Mouse (Mus musculus) left cerebral cortex, adult 18-20 months (tissue): ENCODE results near the gene Fgf6. TPM values are rescaled to one million over a fixed set of nuclear protein-coding genes. Genes with fewer than 3 reads are reported as not detected.

ENCODE experiments used
- DNase-seq, 2 experiments: peaks; one replicate each; pipeline ENCODE4 v3.0.0; 2021 to 2022; ENCODE audit warnings: low spot score in 2 of 2, mixed read lengths in 1 of 2
- long read RNA-seq, 2 experiments: library from polyadenylated mRNA; stranded (forward); transcript quantifications; one replicate each; pipeline ENCODE4 v2.0.0; 2021
- total RNA-seq, 2 experiments: library from RNA; stranded (reverse); gene quantifications; 2 replicates each; pipeline ENCODE4 v1.2.3; 2021

The Fgf6 gene
- not detected for total RNA-seq
- long read RNA-seq, experiment 1: 0 reads
- long read RNA-seq, experiment 2: 0 reads

GRCm38 (mm10) chr6:127014906-127015770 is at the start of gene Fgf6:
Gene Fgf6 (plus strand): TSS chr6:127015586.
- no peak for DNase-seq

DNA sequence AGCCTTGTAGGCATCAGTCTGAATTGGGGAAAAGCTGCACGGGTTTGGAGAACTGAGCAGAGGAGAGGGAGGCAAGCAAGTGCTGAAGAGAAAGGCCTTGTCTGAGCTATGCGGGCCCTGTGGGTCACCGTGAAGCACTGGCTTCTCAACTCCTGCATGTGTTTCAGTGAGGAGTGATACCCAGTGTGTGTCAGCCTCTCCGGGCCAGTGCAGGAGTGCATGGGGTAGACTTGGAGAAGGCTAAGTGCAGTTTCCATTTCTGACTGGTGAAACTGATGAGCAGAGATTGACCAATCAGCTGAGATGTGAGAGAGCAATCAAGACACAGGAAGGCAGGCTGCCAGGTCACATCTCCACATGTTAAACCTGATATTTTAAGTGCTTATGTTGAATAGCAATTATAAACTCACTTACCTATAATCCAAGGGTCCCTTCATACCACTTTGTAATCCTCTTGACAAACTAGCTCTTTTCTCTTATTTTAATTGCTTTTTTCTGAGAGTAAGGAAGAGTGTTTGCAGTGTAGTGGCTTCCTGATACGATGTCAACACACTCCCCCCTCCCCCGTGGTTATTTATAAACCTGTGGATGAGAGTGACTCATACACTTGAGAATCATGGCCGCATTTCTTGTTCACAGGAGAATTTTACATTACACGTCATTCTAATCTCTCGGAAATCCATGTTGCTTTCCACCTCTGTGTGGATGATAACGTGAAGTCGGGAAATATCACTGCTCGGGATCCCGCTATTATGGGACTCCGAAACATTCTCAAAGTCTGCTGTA is 49.0 kb upstream of the Fgf6 start:
- peak; percentile 13 to 16 for DNase-seq

GRCm38 (mm10) chr6:126981539-126982234 is 33.7 kb upstream of the Fgf6 start:
- no peak for DNase-seq

DNA sequence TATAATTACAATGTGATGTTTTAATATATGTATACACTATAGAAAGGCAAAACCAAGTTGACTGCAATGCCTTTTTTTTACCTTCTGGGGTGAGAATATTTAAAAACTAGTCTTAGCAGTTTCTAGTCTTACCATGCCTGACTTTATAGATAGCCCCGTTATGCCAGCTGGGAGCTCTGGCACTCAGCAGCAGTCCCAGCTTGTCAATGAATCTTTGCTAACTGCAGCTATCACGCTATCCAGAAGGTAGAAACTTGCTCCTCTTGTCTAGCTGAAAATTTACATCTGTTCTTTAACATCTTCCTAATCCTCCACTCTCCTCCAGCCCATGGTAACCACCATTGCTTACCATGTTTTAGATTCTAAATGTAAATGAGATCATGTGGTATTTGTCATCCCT is 21.7 kb upstream of the Fgf6 start:
- no peak for DNase-seq

DNA sequence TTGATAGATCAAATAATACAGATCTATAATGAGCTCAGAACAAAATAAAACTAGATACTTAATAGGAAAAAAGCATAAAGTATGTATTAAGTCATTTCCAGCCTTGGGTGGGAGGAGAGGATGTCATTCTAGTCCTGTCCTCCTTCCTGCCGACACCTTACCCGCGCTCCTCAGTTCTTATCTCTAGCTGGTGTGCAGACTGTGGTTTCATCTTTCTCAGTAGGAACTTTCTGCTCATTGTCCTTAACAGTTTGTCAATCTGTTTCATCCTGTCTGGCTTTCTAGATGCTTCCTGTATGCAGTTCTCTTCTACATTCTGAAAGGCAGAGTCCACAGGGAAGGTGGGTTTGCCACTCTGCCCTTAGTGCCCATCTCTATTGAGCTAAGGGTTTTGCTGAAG is 19.9 kb upstream of the Fgf6 start:
- DNase-seq: no peak

DNA sequence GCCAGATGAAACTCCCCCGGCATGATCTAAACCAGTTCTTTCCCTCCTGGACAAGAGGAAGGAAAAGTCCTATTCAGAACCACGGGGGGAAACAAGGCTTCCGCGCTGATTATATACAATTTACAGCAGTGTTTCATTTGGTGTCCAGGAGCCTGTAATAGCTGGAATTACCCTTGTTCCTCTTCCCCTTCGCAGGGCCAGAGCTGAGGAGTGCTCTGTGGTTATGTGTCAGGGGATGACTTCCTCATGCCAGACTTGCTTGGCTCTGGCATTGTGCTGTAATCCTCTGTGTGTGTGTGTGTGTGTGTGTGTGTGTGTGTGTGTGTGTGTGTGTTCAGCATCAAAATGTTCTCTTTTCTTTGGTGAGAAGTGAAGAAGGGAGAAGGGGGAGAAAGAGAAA is 19.0 kb upstream of the Fgf6 start:
- no peak for DNase-seq

- no peak for DNase-seq
Observed at GRCm38 (mm10) chr6:127005646-127006045, 9.7 kb upstream of the Fgf6 start.

- no peak for DNase-seq
Observed at GRCm38 (mm10) chr6:127006551-127006950, 8.8 kb upstream of the Fgf6 start.

GRCm38 (mm10) chr6:127010021-127010420 is 5.4 kb upstream of the Fgf6 start:
- no peak for DNase-seq

DNA sequence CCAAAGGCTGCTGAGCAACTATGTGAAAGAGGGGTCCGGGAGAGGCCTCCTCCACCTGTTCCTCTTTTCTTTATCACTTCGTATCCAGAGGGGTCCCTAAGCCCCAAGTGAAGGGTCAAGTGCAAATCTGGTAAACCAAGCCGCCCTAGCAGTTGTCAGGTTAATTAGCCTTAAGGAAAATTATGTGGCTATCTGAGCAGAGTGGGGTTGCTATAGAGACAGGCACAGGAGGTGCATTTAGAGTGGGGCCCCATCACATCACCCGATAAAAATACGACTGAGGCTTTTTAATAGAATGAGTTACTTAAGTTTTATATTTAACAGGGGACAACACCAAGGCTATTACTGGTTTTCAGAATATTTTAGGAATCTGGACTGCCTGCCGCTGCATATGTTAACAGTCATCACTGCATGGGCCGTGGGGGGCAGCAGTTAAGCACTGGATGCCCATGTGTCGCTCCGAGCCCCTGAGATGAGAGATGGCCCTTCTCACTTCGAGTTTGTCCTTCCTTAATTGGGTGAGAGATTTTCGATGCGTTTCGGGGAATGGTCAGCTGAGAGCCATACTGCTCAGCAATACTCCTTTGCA is 3.3 kb upstream of the Fgf6 start:
- DNase-seq: no peak

DNA sequence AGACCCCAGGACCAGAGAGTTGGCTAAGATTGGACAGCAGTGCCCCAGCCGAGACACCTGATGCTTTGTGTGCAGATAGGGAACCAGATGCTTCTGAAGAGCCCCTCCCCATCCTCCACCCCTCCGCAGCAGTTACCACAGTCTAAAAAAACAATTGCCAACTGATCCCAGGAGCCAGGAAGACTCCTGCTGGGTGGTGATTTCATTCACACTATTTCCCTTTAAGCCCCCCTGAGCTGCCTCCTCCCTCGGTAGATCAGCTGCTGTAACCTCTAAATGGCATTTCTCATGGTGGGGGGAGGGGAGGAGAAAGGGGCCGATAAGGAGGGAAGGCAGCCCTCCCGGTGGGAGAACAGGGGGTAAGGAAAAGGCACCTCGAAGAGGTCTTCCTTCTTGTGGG is 3.9 kb downstream of the Fgf6 start:
- DNase-seq: no peak

DNA sequence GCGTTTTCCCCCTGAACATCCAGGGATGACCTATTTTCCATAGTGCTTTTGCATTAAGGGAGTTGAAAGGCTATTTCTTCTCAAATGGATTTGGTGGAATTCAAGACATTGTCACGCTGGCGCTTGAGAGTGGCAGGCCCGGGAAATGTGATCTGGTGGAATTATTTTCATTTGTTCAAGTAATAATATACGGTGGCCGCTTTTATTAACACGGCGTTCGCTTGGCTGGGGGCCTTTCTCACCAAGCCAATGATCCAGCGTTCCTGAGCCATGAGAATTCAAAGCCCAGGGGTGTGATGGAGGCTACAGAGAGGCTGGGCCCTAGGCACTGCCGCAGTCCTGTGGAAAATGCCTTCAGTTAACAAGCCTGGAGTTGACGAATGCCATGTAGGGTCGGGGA is 5.0 kb downstream of the Fgf6 start:
- DNase-seq: no peak

DNA sequence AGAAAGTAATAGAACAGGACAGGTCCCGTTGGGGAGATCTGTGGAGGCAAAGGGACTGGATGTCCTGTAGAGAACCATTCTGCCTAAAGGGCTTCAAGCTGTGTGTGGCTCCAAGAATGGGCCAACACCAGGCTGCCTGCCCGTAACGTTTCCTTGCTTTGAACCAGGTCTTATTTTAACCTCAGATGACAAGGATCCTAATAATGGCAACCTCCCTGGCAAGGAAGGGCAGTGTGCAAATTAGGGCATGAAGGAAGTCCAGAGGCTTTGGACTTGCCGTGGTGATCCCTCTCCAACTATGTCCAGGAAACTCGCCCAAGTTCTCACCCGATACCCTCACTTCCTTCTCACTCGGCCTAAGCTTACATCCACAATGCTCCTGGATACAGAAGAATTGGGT is 9.4 kb downstream of the Fgf6 start:
- no peak for DNase-seq

DNA sequence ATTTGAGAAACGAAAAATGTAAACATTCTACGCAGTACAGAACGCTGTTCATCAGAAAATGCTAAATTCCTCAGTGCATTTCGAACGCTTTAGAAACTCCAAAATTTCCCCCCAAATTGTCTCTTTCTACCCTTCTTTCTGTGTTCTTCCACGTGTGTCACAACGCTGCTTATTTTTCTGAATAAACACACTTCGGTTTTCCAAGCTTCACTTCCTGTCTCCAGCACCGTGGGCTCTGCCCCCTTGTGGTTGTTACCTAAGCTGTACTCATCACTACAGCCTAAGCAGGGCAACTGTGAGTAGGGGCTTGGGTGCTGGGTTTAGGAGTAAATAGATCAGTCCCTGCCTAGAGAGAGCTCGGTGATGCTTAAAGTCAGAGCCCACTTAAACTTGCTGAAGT is 19.4 kb downstream of the Fgf6 start:
- no peak for DNase-seq

- no peak for DNase-seq
Observed at GRCm38 (mm10) chr6:127044909-127045308, 29.5 kb downstream of the Fgf6 start.

GRCm38 (mm10) chr6:127050847-127051246 is 35.5 kb downstream of the Fgf6 start:
- no peak for DNase-seq

DNA sequence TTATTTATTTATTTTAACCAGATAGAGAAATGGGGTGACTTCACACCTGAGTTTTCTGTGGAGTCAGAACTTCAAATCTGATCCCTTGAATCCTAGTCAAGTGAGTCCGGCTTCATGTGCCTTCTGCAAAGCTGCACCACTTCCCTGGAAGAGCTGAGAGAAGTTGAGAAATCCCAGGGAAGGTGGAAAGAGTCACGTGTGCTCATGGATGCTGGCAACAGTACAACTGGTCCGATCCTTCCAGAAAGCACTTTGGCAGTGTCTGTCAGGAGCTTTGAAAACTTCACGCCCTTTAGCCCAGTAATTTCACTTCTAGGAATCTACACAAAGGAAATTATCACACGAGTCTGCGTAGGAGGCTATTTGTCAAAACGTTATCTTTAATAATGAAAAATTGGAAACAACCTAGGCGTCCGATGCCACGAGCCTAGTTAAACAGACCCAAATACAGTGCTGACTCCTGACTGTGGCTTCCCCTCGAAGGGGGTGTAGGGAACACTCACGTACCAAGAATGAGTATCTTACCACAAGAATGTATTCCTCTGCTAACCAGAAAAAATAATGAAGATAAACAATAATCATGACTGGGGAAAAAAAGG is 41.7 kb downstream of the Fgf6 start:
- DNase-seq: no peak

DNA sequence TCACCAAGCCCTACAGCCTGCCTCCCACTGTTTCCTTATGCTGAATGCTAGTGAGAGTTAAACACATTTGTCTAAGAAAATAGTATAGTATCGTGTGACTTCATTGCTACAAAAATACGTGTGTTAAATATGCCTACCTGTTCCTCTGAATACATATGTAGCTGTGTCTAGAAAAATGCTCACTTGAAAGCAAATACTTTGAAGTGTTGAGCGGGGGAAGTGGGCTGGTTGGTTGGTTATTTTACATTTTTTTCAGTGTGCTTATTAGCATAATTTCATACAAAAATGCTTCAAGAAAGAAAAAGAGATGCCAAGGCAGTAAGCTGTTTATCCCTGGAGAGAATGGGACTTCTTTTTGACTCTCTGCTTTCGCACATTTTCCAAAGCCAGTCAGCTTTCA is 44.6 kb downstream of the Fgf6 start:
- DNase-seq: no peak

DNA sequence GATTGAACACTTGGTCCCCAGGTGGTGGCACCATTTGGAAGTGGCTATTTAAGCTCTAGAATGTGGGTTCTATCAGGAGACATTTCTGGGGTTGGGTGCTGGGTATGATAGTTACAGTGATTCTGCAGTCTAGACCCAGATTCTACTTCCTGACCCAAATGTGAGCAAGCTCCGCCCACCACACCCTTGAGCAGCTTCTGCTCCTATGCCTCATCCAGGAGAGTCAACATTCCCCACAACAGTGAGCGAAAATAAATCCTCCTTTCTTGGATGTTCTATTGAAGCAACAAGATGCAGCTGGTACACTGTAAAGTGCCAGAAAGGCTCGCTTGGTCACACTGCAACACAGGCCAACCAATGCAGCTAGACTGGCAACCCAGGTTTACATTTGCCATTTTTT is 48.5 kb downstream of the Fgf6 start:
- peak; percentile 10 to 18 for DNase-seq

GRCm38 (mm10) chr6:127064815-127065214 is 49.4 kb downstream of the Fgf6 start:
- DNase-seq: no peak

- DNase-seq: no peak
Observed at GRCm38 (mm10) chr6:127072817-127073216, 57.4 kb downstream of the Fgf6 start, which contains the start of gene Fgf23. Gene Fgf23 (plus strand): TSS chr6:127072902.
